Mouse (Mus musculus) midbrain, embryonic 14.5 days (tissue): ENCODE measurements around the gene Cyp39a1. TPM values are rescaled to one million over a fixed set of nuclear protein-coding genes. Genes with fewer than 3 reads are reported as not detected.
A peak's percentile ranks its signal among the peaks of the same experiment; 100 is the strongest.

ENCODE experiments used
- ATAC-seq: fragments of 200-750 bp; cut with Nextera tagmentation; 2 replicates; pipeline ENCODE4 v1.8.0; 2017; ENCODE audit warnings: moderate number of reproducible peaks, moderate library complexity; ENCODE audit not compliant: low FRiP score, low TSS enrichment
- DNase-seq: peaks from one replicate; pipeline ENCODE4 v3.0.0-alpha.2; 2015
- H3K27ac ChIP-seq: fragments of 300-500 bp; sonication (generic); replicated peaks from 2 replicates; pipeline ENCODE4 v1.5.1; 2014; ENCODE audit warnings: mild to moderate bottlenecking, low read depth, low read length, moderate library complexity
- H3K27me3 ChIP-seq: fragments of 300-500 bp; sonication (generic); 2 replicates; pipeline ENCODE4 v1.6.1; 2014; ENCODE audit warnings: low read length, control low read depth, mixed read lengths; ENCODE audit not compliant: control insufficient read depth, insufficient read depth
- H3K36me3 ChIP-seq: fragments of 300-500 bp; sonication (generic); 2 replicates; pipeline ENCODE4 v1.6.1; 2014; ENCODE audit warnings: low read length, control low read depth; ENCODE audit not compliant: control insufficient read depth, insufficient read depth
- H3K4me1 ChIP-seq: fragments of 300-500 bp; sonication (generic); 2 replicates; pipeline ENCODE4 v1.6.1; 2014; ENCODE audit warnings: mild to moderate bottlenecking, antibody characterized with exemption, low read length, control low read depth; ENCODE audit not compliant: control insufficient read depth, insufficient read depth
- H3K4me2 ChIP-seq: fragments of 300-500 bp; sonication (generic); 2 replicates; pipeline ENCODE4 v1.6.1; 2014; ENCODE audit warnings: mild to moderate bottlenecking, low read length, moderate library complexity
- H3K4me3 ChIP-seq: fragments of 300-500 bp; sonication (generic); replicated peaks from 2 replicates; pipeline ENCODE4 v1.5.1; 2014; ENCODE audit warnings: low read depth, low read length
- H3K9ac ChIP-seq: fragments of 300-500 bp; sonication (generic); replicated peaks from 2 replicates; pipeline ENCODE4 v1.6.1; 2014; ENCODE audit warnings: mild to moderate bottlenecking, low read length, moderate library complexity
- H3K9me3 ChIP-seq: fragments of 300-500 bp; sonication (generic); 2 replicates; pipeline ENCODE4 v1.6.1; 2016; ENCODE audit warnings: low read length, control low read depth, mixed read lengths; ENCODE audit not compliant: control insufficient read depth
- WGBS: fragments of 180-500 bp; shearing (Covaris S2); extraction: QIAGEN DNeasy Blood & Tissue Kit; methylation state at CpG from one replicate; pipeline ENCODE4 v1.1.7; 2014; 5-methylcytosine and 5-hydroxymethylcytosine counted together
- polyA plus RNA-seq: library from polyadenylated mRNA; unstranded; fragments of >200 nt; fragmentation: Nextera tagmentation; extraction: Ambion mirVana; gene quantifications from 2 replicates; pipeline ENCODE4 v1.2.1, GENCODE M21; 2014

Gene Cyp39a1
- polyA plus RNA-seq, 1 experiment from 2014 or later, result 10.4 TPM

GRCm38 (mm10) chr17:43640825-43641224 lies 26.4 kb upstream of the Cyp39a1 start:
- ATAC-seq (no peak), DNase-seq (no peak)
- no peak overlapping the region for H3K27ac ChIP-seq
- peaks cover 5% of the 10 kb centered on the region; the same call in 1 of the 2 replicates for H3K9me3 ChIP-seq
- WGBS, result 96% methylated on average over 1 of the region's 1 CpGs
- H3K4me2 ChIP-seq, result no peak overlapping the region
- peaks cover 44% of the 10 kb centered on the region for H3K36me3 ChIP-seq
- no peaks in the 10 kb centered on the region for H3K4me1 ChIP-seq
- H3K27me3 ChIP-seq, result no peaks in the 10 kb centered on the region
- no peak overlapping the region for H3K9ac ChIP-seq
- no peak overlapping the region for H3K4me3 ChIP-seq

- ATAC-seq (no peak), DNase-seq (no peak)
- WGBS, result 88% methylated on average over 7 of the region's 7 CpGs
- Histone ChIP-seq H3K9me3 (no peaks in the 10 kb centered on the region), H3K4me2 (no peak overlapping the region), H3K4me1 (no peaks in the 10 kb centered on the region), H3K36me3 (peaks cover 62% of the 10 kb centered on the region), H3K4me3 (no peak overlapping the region), H3K9ac (no peak overlapping the region), H3K27me3 (no peaks in the 10 kb centered on the region), H3K27ac (no peak overlapping the region)
These were observed 24.0 kb upstream of the Cyp39a1 start for GRCm38 (mm10) chr17:43643191-43643590.

GRCm38 (mm10) chr17:43644375-43644774 lies 22.9 kb upstream of the Cyp39a1 start:
- H3K9me3 ChIP-seq, result no peaks in the 10 kb centered on the region
- no peak overlapping the region for H3K27ac ChIP-seq
- no peaks in the 10 kb centered on the region for H3K27me3 ChIP-seq
- peaks cover 71% of the 10 kb centered on the region for H3K36me3 ChIP-seq
- 74% methylated on average over 7 of the region's 7 CpGs for WGBS
- ATAC-seq (no peak), DNase-seq (no peak)
- no peak overlapping the region for H3K4me2 ChIP-seq
- no peak overlapping the region for H3K4me3 ChIP-seq
- H3K4me1 ChIP-seq, result no peaks in the 10 kb centered on the region
- H3K9ac ChIP-seq, result no peak overlapping the region

GRCm38 (mm10) chr17:43645136-43645535 lies 22.1 kb upstream of the Cyp39a1 start:
- no peak overlapping the region for H3K27ac ChIP-seq
- no peaks in the 10 kb centered on the region for H3K9me3 ChIP-seq
- no peaks in the 10 kb centered on the region for H3K4me1 ChIP-seq
- no peak for ATAC-seq
- no peak for DNase-seq
- no peak overlapping the region for H3K9ac ChIP-seq
- WGBS, result 95% methylated on average over 3 of the region's 3 CpGs
- H3K36me3 ChIP-seq, result peaks cover 78% of the 10 kb centered on the region
- H3K4me3 ChIP-seq, result no peak overlapping the region
- no peaks in the 10 kb centered on the region for H3K27me3 ChIP-seq
- H3K4me2 ChIP-seq, result no peak overlapping the region

GRCm38 (mm10) chr17:43646925-43647324 lies 20.3 kb upstream of the Cyp39a1 start:
- 53% methylated on average over 5 of the region's 5 CpGs for WGBS
- ATAC-seq (no peak), DNase-seq (no peak)
- Histone ChIP-seq H3K9ac (no peak overlapping the region), H3K4me1 (no peaks in the 10 kb centered on the region), H3K9me3 (no peaks in the 10 kb centered on the region), H3K27ac (no peak overlapping the region), H3K4me2 (no peak overlapping the region), H3K27me3 (no peaks in the 10 kb centered on the region), H3K4me3 (no peak overlapping the region), H3K36me3 (peaks cover 85% of the 10 kb centered on the region)

- Histone ChIP-seq H3K36me3 (peaks cover 88% of the 10 kb centered on the region), H3K27me3 (no peaks in the 10 kb centered on the region), H3K4me2 (no peak overlapping the region), H3K4me1 (no peaks in the 10 kb centered on the region), H3K27ac (no peak overlapping the region), H3K9me3 (no peaks in the 10 kb centered on the region), H3K9ac (no peak overlapping the region), H3K4me3 (no peak overlapping the region)
- DNase-seq (peak; percentile 55), ATAC-seq (no peak)
- WGBS, result 78% methylated on average over 10 of the region's 10 CpGs
These were observed 17.4 kb upstream of the Cyp39a1 start for GRCm38 (mm10) chr17:43649641-43650436.

- ATAC-seq (no peak), DNase-seq (no peak)
- Histone ChIP-seq H3K9me3 (no peaks in the 10 kb centered on the region), H3K36me3 (peaks cover 80% of the 10 kb centered on the region), H3K4me2 (no peak overlapping the region), H3K27me3 (no peaks in the 10 kb centered on the region), H3K4me3 (no peak overlapping the region), H3K4me1 (no peaks in the 10 kb centered on the region), H3K9ac (no peak overlapping the region), H3K27ac (no peak overlapping the region)
- WGBS, result 76% methylated on average over 14 of the region's 14 CpGs
These were observed 15.7 kb upstream of the Cyp39a1 start for GRCm38 (mm10) chr17:43651314-43652046.

GRCm38 (mm10) chr17:43666576-43667289 lies 492 bp upstream of the Cyp39a1 start, which contains the start of gene Slc25a27:
TSS of gene Slc25a27 (minus strand) at chr17:43667214.
- peak; percentile 97 for ATAC-seq
- Histone ChIP-seq H3K4me3 (peak within 1 kb of the TSS; percentile 93), H3K4me1 (peaks cover 16% of the 10 kb centered on the region), H3K9ac (peak within 1 kb of the TSS; percentile 96), H3K4me2 (peak within 1 kb of the TSS; percentile 72), H3K27ac (peak within 1 kb of the TSS; percentile 84), H3K27me3 (no peaks in the 10 kb centered on the region), H3K36me3 (peaks cover 18% of the 10 kb centered on the region; the same call in 1 of the 2 replicates), H3K9me3 (no peaks in the 10 kb centered on the region)
- DNase-seq, result peak; percentile 96
- WGBS, result under 1% methylated on average over 41 of the region's 41 CpGs
